Mouse (Mus musculus): ENCODE results near the gene 3110082I17Rik.

DNA sequence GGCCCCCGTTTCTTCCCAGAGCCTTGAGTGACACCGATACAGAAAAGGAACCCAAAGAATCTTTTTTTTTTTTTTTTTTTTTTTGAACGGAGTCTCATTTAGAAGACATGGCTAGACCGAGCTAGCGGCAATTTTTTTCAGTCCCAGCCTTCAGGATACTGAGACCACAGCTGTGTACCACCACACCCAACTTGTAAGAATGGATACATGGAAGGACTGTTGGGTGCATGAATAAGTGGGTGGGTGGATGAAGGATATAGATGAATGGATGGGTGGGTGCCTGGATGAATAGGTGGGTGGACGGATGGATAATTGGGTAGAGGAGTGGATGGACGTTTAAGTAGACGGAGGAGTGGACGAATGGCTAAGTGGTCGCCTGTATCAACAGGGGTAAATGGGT, 389 bp downstream of the 3110082I17Rik start:
- no peak for TF ChIP-seq CTCF (IDR thresholded peaks at IDR 0.05; ENCODE audit: borderline replicate concordance, insufficient read depth, low read depth, low read length)
- TF ChIP-seq POLR2A (IDR thresholded peaks at IDR 0.05; ENCODE audit: borderline replicate concordance, insufficient read depth, low read length), result no peak
